Mouse (Mus musculus) MEL-GATA-1-ER (cell line): ENCODE data around the gene Asb5.
"Not testable (repeated sequence)": the region's sequence is repeated elsewhere in the genome, so short reads cannot be mapped to it uniquely, and the experiment has no call there.

Source experiments
- DNase-seq: peaks from one replicate; pipeline ENCODE4 v3.0.0-alpha.2; 2012; ENCODE audit warnings: low read depth; ENCODE audit errors: extremely low read depth

Asb5 gene

GRCm38 (mm10) chr8:54537285-54537684, 7.9 kb downstream of the Asb5 start:
- DNase-seq: peak; percentile 6

- DNase-seq: no peak
Measured at GRCm38 (mm10) chr8:54541331-54541730, 12.0 kb downstream of the Asb5 start.

GRCm38 (mm10) chr8:54548383-54548782, 19.0 kb downstream of the Asb5 start:
- DNase-seq: no peak

DNA sequence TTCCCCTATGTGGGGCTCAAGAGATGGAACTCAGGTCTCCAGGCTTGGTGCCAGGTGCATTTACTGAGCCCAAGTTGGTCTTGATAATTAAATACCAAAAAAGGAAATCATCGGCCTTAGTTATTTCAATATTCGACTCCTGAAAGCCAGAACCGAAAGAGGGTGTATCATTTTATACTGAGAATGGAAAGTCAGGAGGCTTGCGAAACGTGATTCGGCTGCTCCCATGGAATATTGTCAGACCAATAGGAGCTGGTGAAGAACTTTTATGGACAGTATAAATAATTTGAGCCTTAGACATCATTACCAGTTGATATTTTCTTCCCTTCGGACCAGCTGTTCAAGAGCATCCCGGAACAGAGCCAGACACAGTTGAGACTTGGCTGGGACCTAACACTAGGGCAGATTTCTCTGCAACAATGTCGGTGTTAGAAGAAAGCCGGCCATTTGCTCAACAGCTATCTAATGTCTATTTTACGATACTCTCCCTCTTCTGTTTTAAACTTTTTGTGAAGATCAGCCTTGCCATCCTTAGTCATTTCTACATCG, 20.7 kb downstream of the Asb5 start:
- no peak for DNase-seq

GRCm38 (mm10) chr8:54554921-54555320, 25.5 kb downstream of the Asb5 start:
- no peak for DNase-seq

- no peak for DNase-seq
Measured at GRCm38 (mm10) chr8:54562137-54562536, 32.8 kb downstream of the Asb5 start.

DNA sequence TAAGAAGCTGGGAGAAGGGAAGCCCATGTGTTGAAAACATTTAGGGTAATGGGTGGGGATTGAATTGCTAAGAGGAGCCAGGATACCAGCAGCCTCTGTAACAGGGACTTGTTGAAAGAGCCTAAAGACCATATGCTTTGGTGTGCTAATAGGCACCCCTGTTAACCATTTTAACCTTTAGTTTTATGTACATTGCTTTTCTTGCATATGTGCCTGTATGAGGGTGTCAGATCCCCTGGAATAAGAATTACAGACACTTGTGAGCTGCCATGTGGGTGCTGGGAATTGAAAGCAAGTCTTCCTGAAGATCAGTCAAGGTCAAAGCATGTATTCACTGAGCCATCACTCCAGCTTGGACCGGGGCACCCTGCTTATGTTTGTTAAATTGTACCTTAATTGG, 35.8 kb downstream of the Asb5 start:
- DNase-seq: no peak

DNA sequence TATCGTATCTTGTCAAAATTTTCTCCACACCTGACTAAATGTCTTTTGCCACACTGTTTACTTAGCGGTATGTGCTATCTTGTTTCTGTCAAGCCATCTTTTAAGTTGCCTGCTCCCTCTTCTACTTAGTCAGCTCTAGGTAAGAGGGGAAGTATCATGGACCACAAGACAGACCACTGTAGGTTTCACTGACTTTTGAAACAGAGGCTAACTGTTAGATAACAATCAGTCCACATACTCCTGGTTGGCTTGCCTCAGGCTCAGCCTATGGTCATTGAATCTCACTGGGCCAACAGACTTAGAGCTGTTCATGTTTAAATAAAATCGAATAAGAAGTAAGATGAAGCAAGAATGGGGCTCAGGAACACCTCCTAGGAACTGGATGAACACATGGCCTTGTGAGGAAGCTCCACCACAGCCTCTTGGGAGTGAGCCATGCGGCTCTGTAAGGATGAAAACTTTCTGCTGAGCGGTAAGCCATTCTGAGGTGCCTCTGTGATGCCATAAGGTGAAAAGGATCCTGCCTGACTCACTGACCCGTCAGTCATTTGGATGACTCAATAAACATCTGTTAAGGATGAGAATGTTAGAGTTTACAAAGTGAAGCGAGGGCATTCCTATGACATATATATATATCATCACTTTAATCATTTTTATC, 36.4 kb downstream of the Asb5 start:
- no peak for DNase-seq

DNA sequence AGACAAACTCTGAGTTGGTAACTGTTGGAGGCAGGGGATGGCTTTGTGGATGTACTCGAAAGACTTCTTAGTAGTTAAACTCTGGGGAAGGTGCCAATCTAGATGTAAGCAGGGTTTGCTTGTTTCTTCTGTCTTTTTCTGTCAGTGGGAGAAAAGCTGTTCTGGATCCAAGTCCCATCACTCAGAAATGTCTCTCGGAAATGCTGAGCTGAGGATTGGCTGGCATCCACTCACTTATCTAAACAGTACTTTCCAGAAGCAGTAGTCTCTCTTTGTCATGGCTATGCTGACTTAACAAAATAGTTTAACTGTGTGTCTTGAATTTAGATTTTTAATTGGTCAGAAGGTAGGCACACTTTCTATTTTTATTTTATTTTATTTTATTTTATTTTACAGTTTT, 37.8 kb downstream of the Asb5 start:
- no peak for DNase-seq

DNA sequence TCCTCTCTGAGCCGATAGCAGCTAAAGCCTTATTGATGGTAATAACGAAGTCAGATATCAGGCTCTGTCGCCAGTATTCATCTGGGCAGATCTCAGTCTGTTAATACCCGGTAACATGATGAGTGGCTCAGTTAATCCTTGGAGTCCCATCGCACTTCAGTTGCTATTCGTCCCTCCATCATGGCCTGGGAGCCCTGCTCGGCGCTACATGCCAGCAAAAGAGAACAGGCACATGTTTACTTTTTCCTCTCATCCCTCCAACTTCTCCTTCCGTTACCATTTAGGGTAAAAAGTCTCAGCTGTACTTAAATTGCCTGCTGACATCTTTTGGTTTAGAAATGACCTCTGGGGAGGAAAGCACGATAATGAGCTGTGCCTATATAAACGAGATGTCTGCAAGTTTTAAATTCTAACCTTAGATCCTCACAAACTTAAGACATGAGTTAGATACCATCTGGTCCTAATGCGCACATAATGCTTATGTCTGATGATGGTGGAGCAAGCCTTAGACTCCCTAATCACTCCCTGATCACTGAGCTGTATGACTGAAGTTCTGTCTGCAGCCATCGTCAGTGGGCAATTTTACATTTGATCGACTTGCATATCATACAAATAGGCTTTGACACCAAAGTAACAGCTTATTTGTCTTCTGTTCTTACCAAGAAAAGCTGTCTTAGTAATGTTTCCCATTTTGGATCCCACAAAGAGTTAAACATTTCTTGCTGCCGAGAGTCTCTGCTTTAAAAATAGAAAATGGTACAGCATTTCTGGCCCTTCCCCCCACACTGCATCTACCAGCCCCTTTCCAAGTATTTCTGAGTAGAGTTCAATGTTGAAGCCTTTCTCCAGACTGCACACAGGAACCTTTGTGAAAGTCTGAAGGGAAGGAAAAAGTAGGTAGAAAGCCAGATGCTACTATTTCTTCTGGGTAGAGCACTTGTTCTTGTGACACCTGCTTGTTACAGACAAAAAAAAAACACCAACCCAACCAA, 41.5 kb downstream of the Asb5 start:
- DNase-seq: no peak

- DNase-seq: no peak
Measured at GRCm38 (mm10) chr8:54581436-54581835, 52.1 kb downstream of the Asb5 start.

DNA sequence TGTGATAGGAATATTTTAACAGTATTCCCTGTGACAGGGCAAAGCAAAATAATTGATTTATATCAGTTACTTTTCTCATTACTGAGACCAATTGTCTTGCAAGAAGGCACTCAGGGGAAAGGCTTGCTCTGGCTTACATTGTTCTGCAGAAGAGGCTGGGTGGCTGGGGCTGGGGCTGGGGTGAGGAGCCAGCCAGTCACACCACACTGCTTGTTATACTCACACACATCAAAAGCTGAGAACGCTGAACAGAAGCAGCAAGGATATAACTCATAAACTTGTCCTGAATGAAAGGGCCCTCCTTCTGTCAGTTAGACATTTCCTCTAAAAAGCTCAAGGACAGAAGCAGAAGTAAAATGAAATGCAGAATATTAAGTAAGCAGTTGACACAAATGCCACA, 53.5 kb downstream of the Asb5 start:
- DNase-seq: no peak

GRCm38 (mm10) chr8:54594634-54595033, 65.3 kb downstream of the Asb5 start:
- DNase-seq: no peak

DNA sequence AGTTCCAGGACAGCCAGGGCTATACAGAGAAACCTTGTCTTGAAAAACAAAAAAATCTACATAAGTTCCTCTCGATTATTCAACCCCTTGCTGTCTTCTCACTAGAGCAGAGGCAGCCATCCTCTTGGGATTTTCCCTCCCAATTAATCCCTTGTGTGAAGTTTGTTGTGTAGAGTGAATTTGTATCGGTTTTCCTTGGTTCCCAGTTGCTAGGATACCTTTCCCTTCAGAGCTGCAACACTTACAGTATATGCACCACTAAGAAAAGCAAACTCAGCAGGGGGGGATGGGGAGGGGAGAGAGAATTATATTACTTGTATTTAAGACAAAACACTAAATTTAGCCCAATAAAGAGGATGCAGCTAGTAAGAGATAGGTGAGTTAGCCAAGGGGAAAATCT, 66.7 kb downstream of the Asb5 start:
- DNase-seq: no peak

DNA sequence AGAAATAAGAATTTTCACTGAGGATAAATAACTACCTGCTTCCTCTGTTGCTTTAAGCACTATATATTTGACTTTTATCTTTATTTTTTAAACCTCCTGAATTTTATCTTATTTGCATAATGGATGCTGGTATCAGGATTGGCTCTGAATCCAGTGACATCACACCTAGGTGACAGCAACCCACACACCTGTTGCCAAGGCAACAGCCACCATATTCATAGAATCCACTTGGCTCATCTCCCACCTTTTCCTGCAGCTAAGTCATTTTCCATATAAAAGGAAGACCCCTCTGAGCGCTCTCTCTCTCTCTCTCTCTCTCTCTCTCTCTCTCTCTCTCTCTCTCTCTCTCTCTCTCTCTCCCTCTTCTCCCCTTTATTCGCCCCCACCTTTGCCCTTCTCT, 67.6 kb downstream of the Asb5 start:
- DNase-seq: no peak

GRCm38 (mm10) chr8:54597386-54597785, 68.0 kb downstream of the Asb5 start:
- no peak for DNase-seq

- DNase-seq: no peak
Measured at GRCm38 (mm10) chr8:54600671-54601251, 71.4 kb downstream of the Asb5 start, which contains the start of gene Spata4. Gene Spata4, plus strand, starts transcription at chr8:54600781.

DNA sequence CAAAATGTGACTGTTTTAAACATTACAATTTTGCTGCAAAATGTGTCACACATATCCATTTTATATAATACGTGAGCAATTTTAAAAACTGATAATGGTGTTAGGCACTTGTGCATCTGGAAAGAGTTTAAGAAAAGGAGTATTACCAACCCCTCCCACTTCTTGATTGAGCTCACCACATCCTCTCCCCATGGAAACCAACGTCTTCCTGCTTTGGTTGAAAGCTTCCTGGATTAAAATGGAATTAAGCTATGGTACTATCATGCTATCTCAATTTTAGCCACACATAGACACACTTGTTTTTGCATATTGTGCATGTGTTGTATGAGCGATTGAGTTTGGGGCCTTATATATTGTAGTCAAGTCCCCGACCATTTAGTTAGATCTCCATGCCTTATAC, 74.1 kb downstream of the Asb5 start:
- no peak for DNase-seq

- DNase-seq: no peak
Measured at GRCm38 (mm10) chr8:54609336-54609735, 80.0 kb downstream of the Asb5 start.

DNA sequence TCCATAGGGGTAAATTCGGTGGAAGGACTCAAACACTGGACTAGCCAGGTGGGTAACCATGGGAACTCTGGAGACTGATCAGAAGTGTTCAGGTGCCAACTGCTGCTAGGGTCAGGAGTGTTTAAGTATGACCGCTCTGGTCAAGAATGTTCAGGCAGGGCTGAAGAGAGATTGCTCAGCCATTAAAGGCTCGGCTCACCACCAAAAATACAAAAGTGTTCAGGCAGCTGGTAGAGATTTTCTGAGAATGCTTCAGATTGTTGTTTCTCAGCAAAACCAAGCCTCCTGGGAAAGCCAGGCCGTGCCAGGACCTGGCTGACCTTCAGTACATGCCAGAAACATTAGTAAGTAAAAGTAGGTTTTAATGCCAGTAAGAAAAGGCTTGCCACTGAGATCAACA, 80.9 kb downstream of the Asb5 start:
- no peak for DNase-seq

DNA sequence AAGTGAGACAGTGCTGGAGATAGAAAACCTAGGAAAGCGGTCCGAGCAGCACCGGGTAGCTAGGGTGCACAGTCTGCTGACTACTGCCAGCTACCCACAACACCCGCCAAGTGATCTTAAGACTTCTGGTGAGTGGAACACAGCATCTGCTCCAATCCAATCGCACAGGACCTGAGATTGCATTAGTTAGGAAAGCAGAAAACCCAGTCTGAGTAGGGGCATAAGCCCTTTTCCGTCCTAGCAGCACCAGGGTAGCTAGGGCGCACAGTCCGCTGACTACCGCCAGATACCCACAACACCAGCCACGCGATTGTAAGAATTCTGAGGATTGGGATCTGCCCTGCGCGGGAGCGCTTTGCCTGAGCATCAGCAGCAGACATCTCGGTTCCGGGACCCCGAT, 87.3 kb downstream of the Asb5 start:
- DNase-seq: not testable (repeated sequence)
